Mouse (Mus musculus): ENCODE data around the gene Prpf8. TPM values are rescaled to one million over a fixed set of nuclear protein-coding genes. Genes with fewer than 3 reads are reported as not detected.

Prpf8 gene
- total RNA-seq, 2 experiments from 2014 or later: 125 to 129 TPM

DNA sequence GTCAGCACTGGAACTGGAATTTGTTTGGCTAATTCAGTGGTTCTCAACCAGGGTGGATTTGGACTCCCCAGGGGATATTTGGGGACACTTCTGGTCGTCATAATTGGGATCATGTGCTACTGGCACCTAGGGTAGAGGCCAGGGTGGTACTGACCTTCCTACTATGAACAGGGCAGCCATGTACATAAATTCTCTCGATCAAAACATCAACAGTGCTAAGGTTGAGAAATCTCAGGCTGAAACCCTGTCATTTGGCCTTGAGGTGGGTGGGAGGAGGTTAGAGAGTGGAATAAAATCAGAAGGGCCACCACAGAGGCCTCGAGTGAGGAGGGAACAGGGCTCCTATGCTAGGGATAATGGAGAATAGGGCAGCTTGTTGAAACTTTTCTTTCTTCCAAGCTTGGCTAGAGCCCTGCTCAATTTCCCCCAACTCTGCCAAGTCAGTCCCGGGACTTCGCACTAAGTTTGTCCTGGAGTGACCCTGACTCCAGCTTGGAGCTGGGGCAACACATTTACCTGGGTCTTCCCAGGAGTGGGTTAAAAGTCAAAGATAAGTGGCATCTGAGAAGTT lies 27.4 kb upstream of the Prpf8 start:
- no peak for DNase-seq (ENCODE audit: extremely low spot score in 1 of 2, low spot score in 1 of 2)

DNA sequence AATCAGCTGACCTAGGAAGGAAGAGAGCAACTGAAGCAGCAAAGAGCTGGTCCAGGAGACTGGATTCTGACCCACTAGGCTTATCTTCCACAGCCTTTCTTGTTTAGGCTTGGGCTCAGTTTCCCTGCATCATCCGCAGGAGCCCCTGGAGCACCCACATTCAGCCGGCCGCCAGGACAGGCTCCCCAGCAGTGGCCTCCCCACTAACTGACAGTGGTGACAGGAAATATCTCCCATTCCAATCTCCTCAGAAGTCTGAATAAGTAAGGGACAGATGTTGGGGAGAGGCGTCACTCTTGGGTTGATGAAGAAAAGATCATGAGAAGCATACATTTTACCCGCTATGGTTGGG lies 26.9 kb upstream of the Prpf8 start:
- DNase-seq (ENCODE audit: extremely low spot score in 1 of 2, low spot score in 1 of 2): no peak

DNA sequence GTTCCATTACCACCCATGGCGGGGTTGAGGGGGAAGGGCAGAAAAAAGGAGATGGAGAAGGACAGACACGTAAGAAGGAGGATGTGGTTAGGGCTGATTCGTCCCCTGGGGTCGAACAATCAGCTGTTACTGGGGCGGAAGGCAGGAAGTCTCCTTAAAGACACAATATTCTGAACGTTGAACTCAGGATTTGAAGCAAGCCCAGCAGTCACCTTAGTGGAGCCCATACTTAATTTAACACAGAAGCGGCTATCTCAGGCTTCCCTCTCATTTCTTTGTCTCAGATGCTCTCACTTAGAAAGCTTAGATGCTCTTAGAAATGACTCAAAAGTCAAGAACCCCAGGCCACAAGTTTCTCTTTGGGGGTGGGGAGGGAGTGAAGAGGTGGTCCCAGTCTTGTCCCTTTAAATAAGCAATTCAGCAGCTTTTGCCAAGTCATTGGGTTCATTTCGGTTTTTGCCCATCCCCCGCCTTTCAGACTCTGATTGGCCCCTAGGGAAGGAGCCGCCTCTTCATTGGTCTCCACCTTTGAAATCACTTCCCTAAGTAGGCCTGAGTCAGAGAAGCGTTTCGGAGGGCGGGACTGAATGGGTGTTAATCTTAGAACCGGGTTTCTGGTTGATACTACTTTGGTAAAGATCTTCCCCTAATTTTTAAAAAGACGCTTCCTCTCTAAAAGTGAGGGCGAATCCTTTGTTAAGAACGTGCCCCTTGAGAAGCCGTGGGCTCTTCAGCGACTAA lies 26.3 kb upstream of the Prpf8 start:
- DNase-seq (ENCODE audit: extremely low spot score in 1 of 2, low spot score in 1 of 2): peak; percentile 62 to 74

DNA sequence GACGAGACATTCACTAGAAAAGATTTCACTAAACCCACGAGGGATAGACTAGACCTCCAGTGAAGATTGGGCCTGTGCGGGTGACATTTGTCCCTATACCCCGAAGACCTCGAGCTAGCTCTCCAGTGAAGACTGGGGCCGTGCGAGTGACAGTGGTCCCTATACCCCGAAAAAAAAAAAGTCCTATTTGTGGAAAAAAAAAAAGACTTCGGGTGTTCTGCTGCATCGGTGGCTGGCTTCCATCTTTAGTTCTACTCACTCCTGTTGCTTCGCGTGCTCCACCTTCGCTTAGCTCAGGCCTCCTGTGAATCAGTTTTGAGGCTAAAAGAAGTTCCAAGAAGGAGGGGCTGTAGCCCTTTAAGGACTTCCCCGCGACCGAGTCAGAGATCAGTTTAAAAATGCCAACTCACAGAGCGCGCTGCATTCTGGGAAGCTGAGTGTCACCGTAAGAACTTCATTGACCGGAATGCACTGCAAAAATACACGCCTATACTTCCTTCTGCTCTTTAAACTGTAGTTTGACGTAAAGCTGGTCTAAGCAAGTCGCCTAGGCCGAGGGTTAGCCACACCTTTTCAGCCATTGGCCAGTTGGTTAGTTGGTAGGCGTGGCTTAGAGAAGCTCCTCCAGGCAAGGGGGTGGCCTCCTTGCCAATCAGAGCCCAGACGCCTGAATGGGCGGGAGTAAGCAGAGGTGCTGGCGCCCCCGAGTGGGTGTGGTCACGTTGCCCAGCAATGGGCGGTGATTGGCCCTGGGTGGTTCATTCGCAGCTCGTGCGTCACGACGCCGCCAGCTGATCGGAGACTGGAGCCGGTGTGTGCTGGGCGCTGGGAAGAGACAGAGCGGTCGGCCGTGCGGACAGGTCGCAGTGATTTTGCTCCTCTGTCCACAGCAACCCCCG lies 25.5 kb upstream of the Prpf8 start, which contains the start of gene Tlcd2:
Tlcd2 (plus strand) TSS at position 872 of the 899 bp plus-strand sequence.
- peak; percentile 89 to 94 for DNase-seq (ENCODE audit: extremely low spot score in 1 of 2, low spot score in 1 of 2)

DNA sequence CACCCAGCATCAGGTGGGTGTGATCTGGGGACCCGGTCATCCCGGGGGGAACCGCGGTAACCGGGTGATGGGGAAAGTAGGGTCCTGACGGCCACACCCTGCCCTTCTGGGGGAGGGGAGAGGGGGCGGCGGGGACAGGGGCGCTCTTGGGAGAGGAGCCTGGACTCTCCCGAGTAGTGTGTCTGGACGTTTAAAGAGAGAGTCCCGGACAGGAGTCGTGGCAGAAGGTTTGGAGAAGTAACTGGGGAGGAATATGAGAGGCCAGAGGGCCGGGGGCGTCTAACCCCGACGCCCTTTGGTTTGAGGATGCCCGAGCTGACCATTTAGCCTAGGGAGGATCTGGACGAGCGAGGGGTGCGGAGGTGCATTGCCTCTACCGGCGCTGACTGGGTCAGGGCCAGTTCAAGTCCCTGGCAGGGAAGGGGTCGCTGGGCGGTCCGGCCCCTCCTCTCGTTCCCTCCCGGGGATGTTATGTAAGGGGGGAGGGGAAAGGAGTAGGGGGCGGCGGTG lies 24.8 kb upstream of the Prpf8 start:
- DNase-seq (ENCODE audit: extremely low spot score in 1 of 2, low spot score in 1 of 2): no peak

DNA sequence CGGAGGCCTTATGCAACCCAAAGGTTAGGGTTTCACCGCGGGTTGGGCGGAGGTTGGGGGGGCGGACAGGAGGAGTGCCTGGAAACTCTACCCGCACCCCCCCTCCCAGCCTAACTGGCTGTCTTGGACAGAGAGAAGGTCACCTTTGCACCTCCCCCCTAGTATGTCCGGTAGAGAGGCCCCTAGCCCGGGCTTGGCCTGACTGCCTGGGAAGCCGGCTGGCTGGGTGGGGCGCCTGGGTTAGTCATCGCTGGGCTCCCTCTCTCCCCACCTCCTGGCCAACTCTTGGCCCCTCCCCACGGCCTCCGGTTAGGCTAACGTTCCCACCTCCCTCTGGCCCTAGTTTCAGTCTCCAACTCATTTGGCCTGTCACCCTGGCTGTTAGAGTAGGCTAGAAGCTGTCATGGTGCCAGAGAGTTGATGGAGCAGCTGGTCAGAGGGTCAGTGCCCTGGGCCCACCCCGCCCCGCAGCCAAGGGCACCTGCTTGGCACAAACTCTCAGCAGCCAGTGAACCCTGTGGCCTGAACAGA lies 24.3 kb upstream of the Prpf8 start:
- no peak for DNase-seq (ENCODE audit: extremely low spot score in 1 of 2, low spot score in 1 of 2)

DNA sequence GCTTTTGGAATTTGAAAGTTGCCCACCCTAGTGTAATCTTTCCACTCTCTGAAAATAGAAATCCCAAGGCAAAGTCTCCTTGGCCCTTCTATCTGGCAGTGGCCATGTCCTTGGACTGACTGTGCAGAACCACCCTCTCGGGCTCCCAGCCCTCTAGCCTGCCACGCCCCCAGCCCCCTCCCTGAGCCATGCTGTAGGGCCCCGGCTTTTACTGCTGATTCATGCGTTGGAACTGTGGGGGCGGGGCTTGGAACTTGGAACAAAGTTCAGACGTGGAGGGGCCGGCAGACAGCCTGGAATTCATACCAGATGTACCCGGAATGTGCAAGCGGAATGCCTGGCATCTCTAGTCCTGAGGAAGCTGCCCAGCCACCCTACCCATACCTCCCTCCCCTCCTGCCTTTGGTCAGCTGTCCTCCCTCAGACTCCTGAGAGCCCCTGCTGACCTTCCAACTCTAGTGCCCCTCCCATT lies 23.7 kb upstream of the Prpf8 start:
- peak in 1 of 2 experiments; percentile 62 for DNase-seq (ENCODE audit: extremely low spot score in 1 of 2, low spot score in 1 of 2)

DNA sequence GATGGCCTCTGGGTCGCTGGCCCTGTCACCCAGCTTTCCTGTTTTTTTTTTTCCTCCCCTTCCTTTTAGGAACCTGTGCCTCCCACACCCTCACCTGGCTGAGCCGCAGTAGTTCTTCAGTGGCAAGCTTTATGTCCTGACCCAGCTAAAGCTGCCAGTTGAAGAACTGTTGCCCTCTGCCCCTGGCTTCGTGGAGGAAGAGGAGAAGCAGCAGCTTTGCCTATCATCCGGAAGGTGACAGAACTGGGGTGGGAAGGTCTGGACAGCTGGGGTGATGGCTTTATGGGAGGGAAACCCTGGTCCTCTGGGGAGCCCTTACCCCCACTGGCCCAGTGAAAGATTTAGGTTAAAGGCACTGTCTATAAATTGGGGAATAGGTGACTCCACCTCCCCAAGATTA lies 23.0 kb upstream of the Prpf8 start:
- no peak for DNase-seq (ENCODE audit: extremely low spot score in 1 of 2, low spot score in 1 of 2)

DNA sequence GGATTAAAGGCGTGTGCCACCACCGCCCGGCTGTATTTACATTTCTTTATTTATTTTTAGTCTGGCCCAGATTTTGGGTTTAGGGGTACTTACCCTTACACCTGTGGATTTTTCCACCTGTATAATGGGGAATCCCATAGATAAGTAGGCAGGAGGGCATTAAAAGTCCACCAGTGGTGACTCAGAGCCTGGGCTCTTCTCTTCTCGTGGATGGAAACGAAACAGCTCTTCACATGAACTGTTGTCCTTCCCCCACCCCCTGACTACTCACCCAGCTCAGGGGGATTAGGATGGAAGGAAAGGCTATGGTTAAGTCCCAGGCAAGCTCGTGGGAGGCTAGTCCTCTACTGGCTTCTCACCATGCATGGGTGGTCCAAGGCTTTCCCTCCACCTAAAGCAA lies 22.2 kb upstream of the Prpf8 start:
- no peak for DNase-seq (ENCODE audit: extremely low spot score in 1 of 2, low spot score in 1 of 2)

DNA sequence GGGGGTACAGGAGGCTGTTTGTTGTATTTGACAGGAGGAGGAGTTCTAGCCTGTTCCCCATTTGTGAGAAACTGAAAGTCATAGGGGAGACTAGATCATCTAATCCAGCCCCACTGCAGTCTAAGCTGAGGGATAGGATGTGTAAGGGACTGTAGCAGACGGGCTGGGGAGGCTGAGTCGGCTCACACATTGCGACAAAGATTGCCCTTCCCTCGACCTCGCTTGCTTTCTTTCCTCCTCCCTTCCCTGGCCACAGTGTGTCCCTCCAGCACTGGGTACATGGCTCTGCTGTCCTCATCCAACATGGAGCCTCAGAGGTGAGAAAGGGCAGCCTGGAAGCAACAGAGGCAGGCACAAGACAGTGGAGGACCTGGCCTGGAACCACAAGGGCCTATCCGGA lies 21.6 kb upstream of the Prpf8 start:
- DNase-seq (ENCODE audit: extremely low spot score in 1 of 2, low spot score in 1 of 2): no peak

DNA sequence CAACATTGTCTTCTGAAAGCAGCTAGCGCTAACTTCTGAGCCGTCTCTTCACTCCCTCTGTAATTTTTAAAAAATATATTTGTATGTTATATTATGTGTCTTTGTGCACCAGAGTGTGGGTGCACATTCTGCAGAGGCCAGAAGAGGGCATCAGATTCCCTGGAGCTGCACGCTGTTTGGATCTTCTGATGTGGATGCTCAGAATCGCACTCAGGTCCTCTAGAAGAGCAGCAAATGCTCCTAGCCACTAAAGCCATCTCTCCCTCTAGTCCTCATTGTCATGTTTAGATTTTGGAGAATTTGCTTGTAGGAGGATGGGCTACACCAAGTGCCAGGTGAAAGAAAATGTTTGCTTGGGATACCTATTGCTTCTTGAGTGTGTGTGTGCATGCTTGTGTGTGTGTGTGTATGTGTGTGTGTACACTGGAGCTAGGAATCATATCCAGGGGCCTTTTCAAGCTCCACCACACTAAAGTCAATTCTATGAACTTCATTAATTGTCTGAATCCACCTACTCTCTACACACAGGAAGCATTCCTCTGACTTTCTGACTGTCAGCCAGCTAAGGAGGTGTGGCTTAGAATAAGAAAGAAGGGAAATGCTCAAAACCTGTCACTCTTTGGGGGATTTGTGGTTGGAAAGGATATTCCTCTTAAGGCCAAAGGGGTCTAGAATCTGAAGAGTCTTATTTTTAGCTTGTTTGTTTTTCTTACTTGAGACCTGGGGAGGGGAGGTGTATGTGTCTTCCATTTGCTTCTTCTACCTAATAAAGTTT lies 19.7 kb upstream of the Prpf8 start:
- no peak for DNase-seq (ENCODE audit: extremely low spot score in 1 of 2, low spot score in 1 of 2)

DNA sequence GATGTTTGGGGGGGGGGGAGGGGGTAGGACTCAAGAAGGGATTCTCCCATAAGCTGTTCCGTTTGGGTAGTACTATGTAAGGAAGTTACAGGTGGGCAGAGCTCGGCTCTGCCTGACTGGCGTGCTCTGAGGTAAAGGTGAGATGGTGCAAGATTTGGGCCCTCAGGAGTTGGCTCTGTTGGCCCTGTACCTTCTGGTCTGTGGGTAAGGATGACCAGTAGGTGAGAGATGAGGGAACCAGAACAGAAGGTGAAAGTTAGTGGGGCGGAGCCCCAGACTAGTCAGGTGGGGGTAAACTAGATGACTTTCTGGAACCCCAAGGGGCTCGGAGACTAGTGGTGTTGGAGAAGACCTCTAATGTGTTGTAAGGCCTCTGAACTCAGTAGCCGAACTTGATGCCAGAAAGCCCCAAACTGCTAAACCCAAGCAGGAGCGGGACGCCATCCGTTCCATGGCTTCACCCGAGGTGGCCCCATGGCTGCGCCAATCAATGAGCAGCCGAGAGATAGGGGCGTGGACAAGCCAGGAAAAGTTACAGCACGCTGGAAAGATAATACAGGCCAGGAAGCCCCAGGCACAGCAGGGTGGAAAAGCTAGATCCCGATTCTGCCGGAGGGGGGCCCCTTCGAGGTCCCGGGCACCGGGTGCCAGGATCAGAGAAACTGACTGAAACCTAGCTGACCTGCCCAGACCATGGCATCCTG lies 19.0 kb upstream of the Prpf8 start:
- DNase-seq (ENCODE audit: extremely low spot score in 1 of 2, low spot score in 1 of 2): no peak

DNA sequence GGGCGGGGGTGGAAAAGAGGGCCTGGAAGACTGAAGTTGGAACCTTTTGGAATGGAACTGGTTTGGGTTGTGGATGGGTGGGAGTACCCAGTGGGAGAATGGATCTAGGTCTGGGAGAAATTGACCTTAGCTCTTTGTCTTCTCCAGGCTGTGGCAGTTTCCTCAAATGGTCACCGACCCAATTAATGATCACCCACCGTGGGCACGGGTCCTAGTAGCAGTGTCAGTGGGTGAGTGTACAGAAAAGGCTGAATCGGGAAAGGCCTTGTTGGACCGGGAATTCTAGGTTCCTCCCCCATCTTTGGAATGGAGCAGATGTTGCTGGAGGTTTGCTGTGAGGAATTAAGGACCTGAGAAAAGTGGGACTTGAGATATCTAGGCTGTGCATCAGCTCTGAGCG lies 18.2 kb upstream of the Prpf8 start:
- DNase-seq (ENCODE audit: extremely low spot score in 1 of 2, low spot score in 1 of 2): no peak

DNA sequence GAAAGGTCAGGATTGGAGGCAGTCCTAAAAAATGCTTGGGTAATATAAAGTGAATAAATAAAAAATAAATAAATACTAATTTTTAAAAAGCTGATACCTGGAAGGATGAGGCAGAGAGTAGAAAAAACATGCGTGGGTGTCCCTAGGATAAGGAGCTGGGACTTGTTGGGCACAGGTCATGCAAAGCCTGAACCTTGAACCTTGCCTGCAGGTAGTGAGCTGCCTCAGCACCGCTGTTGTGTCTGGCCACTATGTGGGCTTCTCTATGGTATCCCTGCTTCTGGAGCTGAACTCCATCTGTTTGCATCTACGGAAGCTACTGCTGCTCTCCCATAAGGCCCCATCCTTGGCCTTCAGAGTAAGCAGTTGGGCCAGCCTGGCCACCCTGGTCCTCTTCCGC lies 17.4 kb upstream of the Prpf8 start:
- DNase-seq (ENCODE audit: extremely low spot score in 1 of 2, low spot score in 1 of 2): no peak

DNA sequence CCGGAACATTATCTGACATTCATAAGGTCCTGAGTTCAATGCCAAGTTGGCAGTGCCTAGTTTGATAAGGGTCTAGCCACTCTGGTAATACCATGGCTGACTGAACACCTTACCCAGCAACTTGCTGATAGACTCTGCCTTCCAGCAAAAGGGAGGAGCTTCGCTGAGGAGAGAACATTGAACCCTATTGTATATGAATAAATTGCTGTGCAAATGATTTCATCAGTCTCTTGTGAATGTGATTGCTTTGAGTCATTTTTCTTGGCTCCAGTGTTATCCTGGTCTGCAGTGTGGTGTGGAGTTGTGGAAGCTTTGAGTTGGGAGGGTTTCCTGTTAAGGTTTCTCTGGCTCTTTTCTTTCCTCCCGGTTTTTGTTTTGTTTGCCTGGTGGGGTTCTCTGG lies 15.9 kb upstream of the Prpf8 start:
- DNase-seq (ENCODE audit: extremely low spot score in 1 of 2, low spot score in 1 of 2): no peak

DNA sequence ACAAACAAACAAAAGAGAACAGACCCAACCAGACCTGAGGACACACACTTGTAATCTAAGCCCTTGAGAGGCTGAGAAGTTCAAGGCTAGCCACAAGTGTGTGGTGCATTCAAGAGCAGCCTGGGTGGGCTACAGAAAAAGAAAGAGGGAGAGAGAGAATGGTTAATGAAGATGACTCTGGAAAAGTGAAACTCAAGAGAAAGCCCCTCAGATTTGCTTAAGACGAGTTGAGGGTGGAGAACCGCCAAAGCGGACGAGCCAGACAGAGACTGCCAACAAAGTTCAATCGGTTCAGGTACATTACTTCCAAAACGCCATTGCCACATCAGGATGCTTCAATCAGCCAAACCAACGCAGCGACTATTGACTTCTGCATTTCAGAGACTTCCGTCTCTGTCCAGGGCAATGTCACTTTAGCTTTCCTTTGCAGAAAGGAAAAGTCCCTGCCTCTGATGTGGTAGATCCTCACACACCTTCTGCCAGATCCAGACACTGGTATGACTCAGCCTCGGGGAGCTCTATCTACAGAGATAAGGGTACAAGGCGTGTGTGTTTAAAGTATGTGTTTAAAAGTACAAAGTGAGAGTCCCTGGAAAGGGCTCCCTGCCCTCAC lies 14.0 kb upstream of the Prpf8 start:
- DNase-seq (ENCODE audit: extremely low spot score in 1 of 2, low spot score in 1 of 2): no peak

DNA sequence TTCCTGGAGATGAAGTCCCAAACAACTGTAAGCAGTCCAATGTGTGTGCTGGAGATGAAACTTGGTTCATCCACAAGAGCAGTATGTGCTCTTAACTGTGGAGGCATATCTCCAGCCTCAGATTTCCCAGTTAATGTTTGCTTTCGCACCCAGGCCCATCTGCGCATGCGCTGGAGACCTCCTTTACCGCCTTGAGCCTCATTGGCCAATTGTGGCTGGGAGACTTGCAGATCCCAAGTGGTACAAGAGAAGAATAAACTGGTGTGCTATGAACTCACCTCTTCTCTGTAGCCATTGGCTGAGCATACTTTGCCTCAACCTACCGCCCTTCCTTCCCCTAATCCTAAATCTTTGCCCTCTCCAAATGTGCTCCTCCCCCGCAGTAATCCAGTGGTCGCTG lies 13.2 kb upstream of the Prpf8 start:
- no peak for DNase-seq (ENCODE audit: extremely low spot score in 1 of 2, low spot score in 1 of 2)

DNA sequence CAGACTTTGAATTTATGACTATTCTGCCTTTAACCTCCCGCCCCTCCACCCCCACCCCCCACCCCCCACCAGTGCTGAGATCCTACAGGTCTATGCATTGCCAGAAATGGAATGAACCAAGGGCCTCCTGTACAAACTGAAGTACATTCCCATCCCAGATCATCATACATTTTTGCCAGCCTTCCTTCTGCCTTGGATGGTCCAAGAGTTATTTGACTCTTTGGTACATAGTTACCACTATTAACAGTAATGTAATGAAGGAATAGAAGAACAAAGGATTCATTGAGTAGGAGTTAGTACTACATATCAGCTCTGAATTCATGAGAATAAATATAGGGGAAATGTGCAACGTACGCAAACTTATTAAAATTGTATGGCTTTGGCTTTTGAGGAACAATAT lies 424 bp upstream of the Prpf8 start:
- no peak for DNase-seq (ENCODE audit: extremely low spot score in 1 of 2, low spot score in 1 of 2)

DNA sequence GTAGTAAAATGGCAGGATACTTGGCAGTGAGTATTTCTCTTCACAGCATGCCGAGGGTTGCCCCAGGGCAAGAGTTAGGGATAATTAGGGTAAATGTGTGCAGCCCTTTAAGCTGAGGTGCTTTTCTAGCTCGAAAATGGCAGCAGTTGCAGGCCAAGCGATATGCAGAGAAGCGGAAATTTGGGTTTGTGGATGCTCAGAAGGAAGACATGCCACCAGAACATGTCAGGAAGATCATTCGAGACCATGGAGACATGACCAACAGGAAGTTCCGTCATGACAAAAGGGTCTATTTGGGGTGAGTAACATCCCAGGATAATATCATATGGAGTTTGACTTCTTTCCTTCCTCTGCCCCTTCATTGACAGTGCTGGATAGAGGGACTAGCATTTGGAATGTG lies 880 bp downstream of the Prpf8 start:
- DNase-seq (ENCODE audit: extremely low spot score in 1 of 2, low spot score in 1 of 2): no peak

Data from layer of hippocampus, postnatal 25 days (tissue).